Mouse (Mus musculus): ENCODE data around the gene Serhl.

The Serhl gene

GRCm38 (mm10) chr15:83083530-83083929 lies 5.8 kb upstream of the Serhl start:
- in situ Hi-C loops (cut with MboI, MseI), result no loop called here

GRCm38 (mm10) chr15:83084022-83084640 lies 5.2 kb upstream of the Serhl start:
- in situ Hi-C loops (cut with MboI, MseI), result no loop called here

- in situ Hi-C loops (cut with MboI, MseI), result no loop called here
Observed at GRCm38 (mm10) chr15:83085901-83086300, 3.4 kb upstream of the Serhl start.

DNA sequence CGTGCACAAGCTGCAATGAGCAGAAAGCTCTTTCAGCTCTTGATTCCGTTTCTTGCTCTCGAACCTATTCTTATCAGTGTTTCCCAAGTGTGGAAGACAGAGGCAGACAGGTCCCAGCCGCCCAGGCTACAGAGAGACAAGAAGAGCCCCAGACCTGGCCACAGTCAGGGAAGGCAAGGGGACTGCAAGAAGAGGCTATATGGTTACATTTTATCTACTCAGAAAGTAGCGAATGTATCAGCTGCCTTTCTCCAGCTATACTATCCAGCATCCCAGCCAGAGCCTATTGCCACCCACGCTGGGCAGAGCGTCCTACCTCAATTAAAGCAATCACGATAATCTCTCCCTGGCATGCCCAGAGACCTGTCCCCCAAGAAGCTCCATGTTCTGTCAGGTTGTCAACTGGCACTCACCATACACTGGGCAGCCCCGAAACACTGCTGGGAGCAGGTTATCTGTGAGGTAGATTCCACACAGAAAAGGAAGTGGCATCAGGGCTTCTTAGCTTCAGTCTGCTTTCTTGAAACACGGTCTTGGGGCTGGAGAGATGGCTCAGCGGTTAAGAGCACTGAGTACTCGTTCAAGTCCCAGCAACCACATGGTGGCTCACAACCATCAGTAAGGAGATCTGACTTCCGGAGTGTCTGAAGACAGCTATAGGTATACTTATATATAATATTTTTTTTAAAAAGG lies 2.5 kb upstream of the Serhl start:
- in situ Hi-C loops (cut with MboI, MseI), result no loop called here

- in situ Hi-C loops (cut with MboI, MseI), result no loop called here
Observed at GRCm38 (mm10) chr15:83088495-83089428, 544 bp upstream of the Serhl start.

GRCm38 (mm10) chr15:83090874-83091273 lies 1.6 kb downstream of the Serhl start:
- in situ Hi-C loops (cut with MboI, MseI), result no loop called here

- in situ Hi-C loops (cut with MboI, MseI), result no loop called here
Observed at GRCm38 (mm10) chr15:83093687-83094086, 4.4 kb downstream of the Serhl start.

- in situ Hi-C loops (cut with MboI, MseI), result no loop called here
Observed at GRCm38 (mm10) chr15:83095950-83096349, 6.6 kb downstream of the Serhl start.

DNA sequence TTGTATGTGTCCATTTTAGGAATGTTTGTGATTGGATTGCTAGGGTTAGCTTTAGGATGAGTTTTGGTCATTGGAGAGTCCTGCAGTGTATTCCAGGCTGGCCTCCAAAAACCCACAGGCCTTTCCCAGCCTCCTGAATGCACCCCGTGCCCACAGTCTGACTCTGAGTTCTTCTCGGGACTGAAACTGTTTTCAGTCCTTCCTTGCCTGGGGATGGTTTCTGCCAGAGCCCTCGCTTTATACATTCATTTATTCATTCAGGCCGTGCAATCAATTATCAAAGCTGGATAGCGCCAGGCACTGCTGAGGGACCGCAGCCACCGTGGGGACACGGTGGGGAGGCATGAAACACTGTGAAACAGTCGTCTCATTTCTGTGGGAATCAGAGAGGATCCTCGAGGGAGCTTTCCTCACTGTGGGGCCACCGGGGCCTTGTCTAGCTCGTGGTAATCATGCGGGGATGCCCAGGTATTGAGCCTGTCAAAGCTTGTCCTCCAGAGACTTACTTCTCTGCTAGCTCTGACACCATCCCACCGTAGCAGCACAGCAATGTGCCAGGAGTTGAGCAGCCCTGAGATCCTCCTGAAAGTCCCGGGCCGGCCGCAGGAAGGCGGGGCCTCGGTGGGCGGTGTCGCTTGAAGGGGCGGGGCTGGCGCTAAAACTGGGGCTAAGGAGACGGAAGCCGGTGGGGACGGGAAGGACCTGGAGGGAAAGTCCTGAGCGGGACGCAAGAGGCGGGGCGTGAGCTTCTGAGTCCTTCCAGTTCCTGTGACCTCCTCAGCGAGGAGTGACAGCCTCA lies 10.4 kb downstream of the Serhl start:
- in situ Hi-C loops (cut with MboI, MseI), result loop anchor here in 1 of 2 experiments (25.0 kb wide), 2 partner anchors 1088 to 1237 kb away; partner anchors contain the start of genes Aco2, Phf5a, Samm50 and Tob2

DNA sequence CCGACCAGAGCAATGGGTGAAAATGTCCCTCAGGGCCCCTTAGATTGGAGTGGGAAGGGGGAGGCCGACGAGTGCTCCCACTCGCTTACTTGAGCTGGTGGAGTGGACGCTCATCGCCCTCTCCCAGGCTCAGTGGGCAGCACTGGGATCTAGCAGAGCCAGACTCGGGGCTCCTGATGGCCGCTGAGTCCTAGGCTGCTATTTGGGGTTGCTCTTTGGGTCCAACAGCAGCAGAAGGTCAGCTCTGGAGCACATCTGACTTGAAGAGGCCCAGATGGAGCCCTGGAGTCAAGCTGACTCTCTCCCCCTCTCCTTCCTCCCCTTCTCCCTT lies 11.0 kb downstream of the Serhl start:
- in situ Hi-C loops (cut with MboI, MseI), result loop anchor here in 1 of 2 experiments (25.0 kb wide), 2 partner anchors 1087 to 1238 kb away; partner anchors contain the start of genes Aco2, Phf5a, Samm50 and Tob2

DNA sequence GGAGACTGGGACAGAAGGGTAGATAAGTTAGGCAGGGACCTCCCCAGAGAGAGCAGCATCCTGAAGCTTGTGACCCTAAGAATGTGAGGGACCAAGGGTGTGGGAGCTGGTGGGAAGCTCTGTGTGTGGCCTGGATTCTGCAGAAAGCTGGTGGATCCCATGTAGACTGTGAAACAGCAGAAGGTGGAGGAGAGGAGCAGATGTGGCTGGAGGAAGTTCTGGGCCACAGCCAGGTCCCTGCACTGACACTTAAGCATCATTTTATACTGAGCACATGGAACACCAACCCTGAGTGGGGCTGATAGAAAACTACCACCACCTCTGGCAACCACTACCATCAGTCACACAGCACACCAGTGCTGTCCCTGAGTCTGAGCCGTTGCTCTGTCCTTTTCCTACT lies 13.8 kb downstream of the Serhl start:
- in situ Hi-C loops (cut with MboI, MseI), result loop anchor here in 1 of 2 experiments (25.0 kb wide), 2 partner anchors 1084 to 1241 kb away; partner anchors contain the start of genes Aco2, Phf5a, Samm50 and Tob2

DNA sequence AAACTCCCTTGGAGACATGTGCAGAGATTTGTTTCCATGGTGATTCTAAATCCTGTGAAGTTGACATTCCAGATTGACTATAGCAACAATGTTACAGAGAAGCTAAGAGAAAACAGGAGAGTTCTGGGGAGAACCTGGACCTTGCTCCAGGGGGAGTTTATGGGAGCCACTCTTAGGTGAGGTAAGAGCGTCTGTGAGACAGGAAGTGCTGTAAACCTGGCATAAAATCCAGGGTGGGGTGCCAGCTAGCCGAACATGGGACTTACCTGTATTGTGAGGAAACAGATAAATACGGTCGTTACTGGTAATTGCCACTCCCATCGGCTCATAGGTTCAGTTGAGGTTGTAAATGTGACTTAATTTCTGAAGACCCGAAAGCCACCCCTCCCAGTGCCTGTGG lies 17.1 kb downstream of the Serhl start:
- in situ Hi-C loops (cut with MboI, MseI), result loop anchor here in 1 of 2 experiments (25.0 kb wide), 2 partner anchors 1081 to 1244 kb away; partner anchors contain the start of genes Aco2, Phf5a, Samm50 and Tob2

DNA sequence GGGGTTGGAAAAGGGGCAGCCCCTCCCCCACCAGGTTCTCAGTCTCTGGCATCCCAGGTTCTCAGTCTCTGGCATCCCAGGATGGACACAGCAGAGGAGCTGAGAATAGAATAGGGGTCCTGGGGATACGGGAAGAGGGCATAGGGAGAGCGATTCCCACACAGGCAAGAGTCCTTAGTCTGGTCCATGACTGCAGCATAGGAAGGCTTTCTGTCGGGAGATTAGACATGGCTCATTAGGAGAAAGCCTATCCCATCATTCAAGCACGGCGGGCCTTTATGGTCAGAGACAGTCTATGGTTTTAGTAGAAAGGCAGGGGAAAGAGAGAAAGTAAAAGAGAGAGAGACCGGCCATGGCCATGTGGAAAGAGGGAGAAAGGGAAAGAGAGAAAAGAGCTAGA lies 18.5 kb downstream of the Serhl start:
- in situ Hi-C loops (cut with MboI, MseI), result loop anchor here in 1 of 2 experiments (25.0 kb wide), 2 partner anchors 1079 to 1246 kb away; partner anchors contain the start of genes Aco2, Phf5a, Samm50 and Tob2

GRCm38 (mm10) chr15:83111290-83111689 lies 22.0 kb downstream of the Serhl start:
- in situ Hi-C loops (cut with MboI, MseI), result loop anchor here in 1 of 2 experiments (25.0 kb wide), 2 partner anchors 1076 to 1249 kb away; partner anchors contain the start of genes Aco2, Phf5a, Samm50 and Tob2

DNA sequence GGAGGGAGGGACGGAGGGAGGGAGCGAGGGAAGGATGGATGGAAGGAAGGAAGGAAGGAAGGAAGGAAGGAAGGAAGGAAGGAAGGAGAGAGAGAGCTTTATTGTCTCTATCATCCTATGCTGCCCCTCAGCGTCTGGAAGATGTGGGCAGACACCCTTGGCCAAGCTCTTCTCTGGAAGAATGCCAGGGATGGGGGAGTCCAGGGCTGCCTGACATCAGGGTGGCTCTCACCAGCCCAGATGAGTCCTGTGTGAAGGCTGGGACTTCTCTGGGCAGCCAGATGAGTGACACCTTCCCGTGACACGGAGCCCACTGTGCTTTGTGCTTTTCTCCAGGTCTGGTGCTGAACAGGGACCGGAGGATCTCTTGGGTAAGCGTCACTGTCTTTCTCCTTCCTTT lies 22.6 kb downstream of the Serhl start:
- in situ Hi-C loops (cut with MboI, MseI), result loop anchor here in 1 of 2 experiments (25.0 kb wide), 2 partner anchors 1075 to 1250 kb away; partner anchors contain the start of genes Aco2, Phf5a, Samm50 and Tob2

GRCm38 (mm10) chr15:83112898-83113297 lies 23.6 kb downstream of the Serhl start:
- in situ Hi-C loops (cut with MboI, MseI), result loop anchor here in 1 of 2 experiments (25.0 kb wide), 2 partner anchors 1074 to 1251 kb away; partner anchors contain the start of genes Aco2, Phf5a, Samm50 and Tob2

DNA sequence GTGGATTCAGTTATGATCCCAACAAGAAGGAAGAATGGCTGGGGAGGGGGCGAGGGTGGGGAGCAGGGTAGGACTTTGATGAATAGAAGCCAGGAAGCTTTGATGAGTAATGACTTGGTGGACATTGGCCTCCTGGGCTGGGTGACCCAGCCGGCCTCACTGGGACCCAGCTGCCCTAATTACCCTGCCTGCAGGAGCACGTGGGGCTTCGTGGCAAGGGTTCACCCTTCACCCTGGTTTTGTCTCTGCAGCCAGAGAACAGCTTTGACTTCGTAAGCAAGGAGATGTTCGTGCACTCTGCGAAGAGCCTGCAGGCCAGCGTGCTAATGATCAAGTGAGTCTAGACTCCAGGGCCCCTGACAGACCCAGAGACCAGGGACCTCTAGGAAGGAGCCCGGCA lies 24.8 kb downstream of the Serhl start:
- in situ Hi-C loops (cut with MboI, MseI), result loop anchor here in 1 of 2 experiments (25.0 kb wide), 2 partner anchors 1073 to 1252 kb away; partner anchors contain the start of genes Aco2, Phf5a, Samm50 and Tob2

DNA sequence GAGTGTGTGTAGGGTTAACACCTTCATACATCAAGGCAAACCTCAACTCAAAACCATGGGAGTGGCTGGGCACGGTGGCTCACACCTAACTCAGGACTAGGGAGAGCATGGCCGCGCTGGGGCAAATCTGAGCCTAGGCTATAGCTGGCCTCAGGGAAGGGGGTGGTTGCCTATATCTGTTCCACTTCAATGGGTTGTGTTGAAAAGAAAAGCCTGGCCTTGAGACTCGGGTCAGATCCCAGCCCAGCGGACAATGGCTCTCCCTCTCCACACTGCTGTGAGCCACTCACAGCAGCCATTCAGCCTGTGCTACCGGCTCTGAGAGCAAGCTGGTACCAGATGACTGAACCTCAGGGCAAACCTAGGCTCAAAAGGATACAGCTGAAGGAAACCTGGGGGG lies 25.8 kb downstream of the Serhl start:
- in situ Hi-C loops (cut with MboI, MseI), result loop anchor here in 1 of 2 experiments (25.0 kb wide), 2 partner anchors 1072 to 1253 kb away; partner anchors contain the start of genes Aco2, Phf5a, Samm50 and Tob2

GRCm38 (mm10) chr15:83118360-83118759 lies 29.1 kb downstream of the Serhl start:
- in situ Hi-C loops (cut with MboI, MseI), result loop anchor here in 1 of 2 experiments (25.0 kb wide), 2 partner anchors 1069 to 1256 kb away; partner anchors contain the start of genes Aco2, Phf5a, Samm50 and Tob2

Data from T-helper 17 cell (primary cell).